Mouse (Mus musculus) frontal cortex, postnatal 36 days (tissue): Measurements from ENCODE around the gene Kcnk3.

ENCODE experiments used
- DNase-seq, 2 experiments: peaks; one replicate each; pipeline ENCODE4 v3.0.0; 2022; ENCODE audit warnings: low spot score in 2 of 2

Kcnk3 gene

DNA sequence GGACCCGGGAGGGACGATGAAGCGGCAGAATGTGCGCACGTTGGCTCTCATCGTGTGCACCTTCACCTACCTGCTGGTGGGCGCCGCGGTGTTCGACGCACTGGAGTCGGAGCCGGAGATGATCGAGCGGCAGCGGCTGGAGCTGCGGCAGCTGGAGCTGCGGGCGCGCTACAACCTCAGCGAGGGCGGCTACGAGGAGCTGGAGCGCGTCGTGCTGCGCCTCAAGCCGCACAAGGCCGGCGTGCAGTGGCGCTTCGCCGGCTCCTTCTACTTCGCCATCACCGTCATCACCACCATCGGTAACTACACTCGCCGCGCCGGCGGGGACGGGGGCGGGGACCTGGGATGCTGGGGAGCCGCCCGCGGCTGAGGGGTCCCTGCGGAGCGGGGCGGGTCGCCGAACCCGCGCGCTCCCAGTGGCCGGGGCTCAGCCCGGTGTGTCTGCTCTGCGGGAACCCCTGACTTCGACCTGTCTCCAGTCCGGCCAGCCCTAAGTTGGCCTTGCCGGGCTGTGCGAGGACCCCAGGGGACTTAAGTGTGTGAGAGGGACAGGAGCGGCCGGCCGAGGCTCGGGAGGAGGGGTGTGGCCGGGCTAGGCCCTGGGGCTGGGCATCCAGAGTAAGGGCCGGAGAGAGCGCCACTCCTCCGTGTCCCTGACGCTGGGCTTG lies 465 bp downstream of the Kcnk3 start:
- peak in 1 of 2 experiments; percentile 51 for DNase-seq

- DNase-seq: no peak
Observed at GRCm38 (mm10) chr5:30589069-30589468, 1.1 kb downstream of the Kcnk3 start.

DNA sequence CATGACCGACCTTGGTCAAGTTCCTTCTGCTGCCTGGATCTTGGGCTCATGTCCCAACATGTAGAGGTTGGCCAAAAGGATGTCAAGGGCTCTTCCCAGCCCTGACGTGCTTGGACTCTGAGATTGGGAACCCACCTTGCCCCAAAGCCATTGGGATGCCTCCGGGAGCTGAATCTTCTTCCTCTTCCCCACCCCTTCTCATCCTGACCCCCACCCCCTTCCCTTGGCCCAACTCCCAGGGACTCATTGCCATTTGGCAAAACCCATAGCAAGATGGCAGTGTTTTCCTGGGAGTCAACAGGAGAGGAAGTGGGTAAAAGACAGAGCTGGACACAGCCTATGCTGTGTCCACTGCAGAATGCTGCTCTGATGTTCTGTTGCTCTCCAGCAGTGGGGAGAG lies 1.6 kb downstream of the Kcnk3 start:
- no peak for DNase-seq

GRCm38 (mm10) chr5:30590231-30590630 lies 2.3 kb downstream of the Kcnk3 start:
- no peak for DNase-seq

GRCm38 (mm10) chr5:30591205-30591731 lies 3.3 kb downstream of the Kcnk3 start:
- no peak for DNase-seq

DNA sequence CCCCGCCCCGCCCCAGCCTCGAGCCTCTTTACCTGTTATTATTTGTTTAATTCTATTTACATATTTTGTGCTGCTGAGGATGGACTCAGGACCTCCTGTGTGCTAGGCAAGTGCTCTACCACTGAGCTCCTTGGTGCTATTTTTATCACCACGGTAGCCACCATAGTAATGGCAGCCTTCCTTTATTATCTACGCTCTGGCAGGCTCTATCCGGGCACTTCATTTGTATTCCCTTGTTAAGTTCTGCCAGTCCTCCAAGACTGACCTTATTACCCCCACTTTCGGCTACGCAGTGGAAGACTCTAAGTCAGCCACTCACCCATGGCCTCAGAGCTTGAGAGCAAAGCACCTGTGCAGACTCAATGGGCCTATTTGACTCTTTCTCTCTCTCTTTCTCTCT lies 3.8 kb downstream of the Kcnk3 start:
- no peak for DNase-seq

DNA sequence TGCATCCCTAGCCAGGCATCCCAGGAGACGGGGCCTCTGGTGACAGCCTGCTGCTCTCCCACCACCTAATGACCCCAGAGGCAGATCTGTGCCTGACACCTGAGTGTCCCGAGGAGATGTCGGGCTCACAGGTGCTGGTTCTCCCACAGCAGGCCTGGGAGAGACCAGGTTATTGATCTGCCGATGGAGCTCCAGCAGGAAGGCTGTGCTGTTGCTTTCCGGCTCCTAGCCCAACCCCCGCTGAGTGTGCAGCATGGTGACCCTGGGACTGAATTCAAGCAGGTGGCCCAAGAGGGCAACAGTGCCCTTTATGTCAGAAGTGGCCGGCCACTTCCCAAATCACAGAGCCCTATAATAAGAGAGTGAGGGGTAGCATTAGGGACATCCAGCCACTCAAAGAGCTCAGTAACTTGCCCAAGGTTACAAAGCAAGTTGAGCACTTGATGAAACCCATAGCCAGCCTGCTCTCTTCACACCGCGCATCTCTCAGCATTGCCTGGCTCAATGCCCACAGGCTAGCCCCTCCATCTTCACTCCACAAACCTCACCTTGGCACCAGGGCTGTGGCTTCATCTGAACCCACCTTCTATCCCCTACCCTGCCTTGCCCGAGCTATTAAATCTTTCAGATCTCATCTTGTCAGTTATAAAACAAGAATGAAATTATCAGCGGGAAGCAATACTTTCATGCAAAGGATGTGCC lies 4.5 kb downstream of the Kcnk3 start:
- no peak for DNase-seq

DNA sequence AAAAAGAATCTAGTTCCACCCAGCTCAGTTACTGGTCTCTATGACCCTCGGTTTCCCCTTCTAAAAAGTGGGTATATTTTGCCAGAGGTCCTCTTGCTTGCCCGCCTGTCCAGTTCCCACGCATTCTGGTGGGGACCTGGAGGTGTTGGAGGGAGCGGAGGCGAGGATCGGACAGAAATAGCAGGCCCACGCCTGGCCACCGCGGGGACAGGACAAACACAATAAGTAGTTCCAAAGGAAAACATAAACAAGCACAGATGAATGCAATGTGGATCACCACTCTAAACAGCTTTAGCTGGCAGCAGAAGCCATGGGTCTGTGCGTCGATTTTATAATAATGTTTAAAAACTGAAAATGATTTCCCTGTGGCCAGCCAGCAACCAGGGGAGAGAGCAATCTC lies 5.4 kb downstream of the Kcnk3 start:
- DNase-seq: no peak

DNA sequence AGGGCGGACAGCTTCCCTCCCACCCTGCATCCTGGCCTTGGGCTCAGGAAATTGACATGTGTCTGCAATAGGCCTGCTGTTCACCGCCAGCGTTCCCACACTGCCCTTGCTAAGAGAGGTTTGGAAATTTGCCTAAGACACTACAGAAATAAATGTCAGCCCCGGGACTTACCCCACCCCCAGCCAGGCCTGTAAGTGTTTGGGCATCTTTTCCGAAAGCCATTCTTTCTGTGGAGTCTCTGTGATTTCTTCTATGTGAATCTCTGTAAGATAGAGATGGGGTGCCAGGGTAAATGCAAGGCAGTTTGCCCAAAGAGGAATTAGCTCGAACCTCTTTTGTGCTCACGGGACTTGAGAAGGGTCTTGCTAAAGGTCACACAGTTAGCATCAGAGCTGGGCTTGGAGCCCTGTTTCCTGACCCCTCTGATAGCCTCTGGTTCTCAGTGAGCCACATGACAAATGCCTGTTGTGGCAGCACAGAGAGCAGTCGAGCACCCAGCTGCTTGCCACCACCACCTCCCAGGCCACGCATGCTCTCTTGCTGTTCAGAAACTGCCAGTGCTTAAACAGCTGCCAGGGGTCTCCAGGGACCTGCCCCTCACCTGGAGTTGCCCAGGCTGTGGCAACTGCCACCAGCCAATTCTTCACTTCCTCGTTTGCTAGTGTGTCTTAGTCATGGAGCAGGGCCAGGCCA lies 6.0 kb downstream of the Kcnk3 start:
- no peak for DNase-seq

DNA sequence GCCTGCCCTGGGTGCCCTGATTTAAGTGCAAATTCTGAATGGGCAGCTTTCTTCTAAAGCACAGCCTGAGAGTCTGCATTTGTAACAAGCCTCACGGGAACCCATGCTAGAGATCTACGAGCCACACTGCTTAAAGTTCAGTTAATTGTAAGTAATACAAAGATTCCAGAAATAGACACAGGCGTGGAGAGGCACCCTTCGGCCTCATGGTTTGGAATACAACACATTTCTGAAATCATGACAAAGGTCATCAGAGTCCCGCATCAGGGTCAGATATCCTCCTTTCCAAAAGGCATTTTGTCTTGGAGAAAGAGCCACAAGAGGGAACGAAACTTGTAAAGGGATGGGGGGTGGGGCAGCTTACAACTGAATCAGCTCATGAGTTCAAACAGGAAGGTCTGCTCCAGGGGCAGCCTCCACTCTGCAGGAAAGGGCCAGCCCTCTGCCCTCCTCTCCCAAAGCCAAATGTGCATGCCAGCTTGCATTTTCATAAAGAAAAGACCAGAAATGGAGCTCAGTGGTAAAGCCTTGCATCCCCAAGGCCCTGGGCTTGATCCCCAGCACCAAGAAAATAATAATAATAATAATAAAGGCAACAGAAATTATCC lies 7.1 kb downstream of the Kcnk3 start:
- no peak for DNase-seq

GRCm38 (mm10) chr5:30601397-30601796 lies 13.4 kb downstream of the Kcnk3 start:
- DNase-seq: no peak

- no peak for DNase-seq
Observed at GRCm38 (mm10) chr5:30603255-30603654, 15.3 kb downstream of the Kcnk3 start.

DNA sequence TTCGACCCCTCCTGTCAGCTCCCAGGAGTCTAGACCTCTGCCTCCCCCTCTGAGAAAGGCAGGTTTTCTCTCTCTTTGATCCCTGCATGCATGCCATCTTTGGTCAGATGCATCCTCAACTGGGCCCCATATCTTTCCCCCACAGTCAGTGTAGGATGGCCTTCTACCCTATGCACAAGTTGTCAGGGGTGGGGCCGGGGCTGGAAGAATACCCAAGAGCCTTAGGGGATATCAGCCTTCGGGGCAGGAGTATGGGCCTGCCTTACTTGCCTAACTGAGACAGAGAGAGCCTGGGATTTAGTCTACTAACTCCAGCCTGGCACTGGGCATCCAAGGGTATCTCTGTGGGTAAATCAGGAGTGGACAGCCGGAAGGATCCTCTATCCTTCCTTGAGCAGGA lies 16.0 kb downstream of the Kcnk3 start:
- DNase-seq: no peak

- no peak for DNase-seq
Observed at GRCm38 (mm10) chr5:30604769-30605188, 16.8 kb downstream of the Kcnk3 start.

DNA sequence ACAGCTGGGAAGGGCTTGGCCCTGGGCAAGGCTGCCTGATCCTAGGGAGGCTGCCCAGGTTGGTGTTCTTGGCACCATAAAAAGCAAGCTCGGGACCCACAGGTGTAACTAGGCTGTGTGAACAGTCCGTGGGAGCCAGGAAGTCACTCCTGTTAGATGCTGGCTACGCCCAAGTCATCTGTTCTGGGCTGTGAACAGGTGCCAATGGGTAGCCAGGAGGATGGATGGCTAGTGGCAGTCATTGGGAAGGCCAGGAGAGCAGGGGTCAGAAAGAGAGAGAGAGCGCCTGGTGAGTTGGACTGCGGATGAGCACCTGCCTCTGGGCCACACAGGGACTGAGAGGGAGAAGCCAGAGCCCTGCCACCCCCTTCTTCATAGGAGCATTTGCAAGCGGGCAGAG lies 17.7 kb downstream of the Kcnk3 start:
- DNase-seq: no peak

DNA sequence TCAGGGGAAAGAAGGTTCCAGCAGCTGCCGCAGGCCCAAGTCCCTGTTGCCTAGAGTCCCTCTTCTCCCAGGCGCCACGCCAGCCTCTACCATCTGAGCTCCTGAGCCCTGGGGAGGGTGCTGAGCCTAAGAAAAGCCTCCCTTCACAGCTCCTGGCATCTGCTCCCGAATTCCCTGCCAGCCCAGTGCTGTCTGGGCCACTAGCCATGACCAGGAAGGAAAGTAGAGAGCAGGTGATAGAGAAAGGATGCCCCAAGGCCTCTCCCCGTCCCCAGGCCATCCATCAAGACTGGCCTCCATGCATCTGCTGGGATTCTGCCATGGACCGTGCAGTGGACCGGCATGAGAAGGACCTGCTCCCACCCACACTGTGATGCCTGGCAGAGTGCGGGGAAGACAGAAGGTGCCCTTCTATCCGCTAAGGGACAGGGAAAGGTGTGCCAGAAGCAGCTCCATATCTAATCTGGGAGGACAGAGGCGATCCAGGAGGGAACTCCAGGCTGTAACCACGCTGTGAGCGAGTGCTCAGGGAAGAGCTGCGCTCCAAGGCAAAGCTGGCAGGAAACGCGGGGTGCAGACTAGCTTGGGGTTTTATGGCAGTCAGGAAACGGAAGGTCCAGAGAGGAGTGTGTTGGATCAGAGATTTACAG lies 18.6 kb downstream of the Kcnk3 start:
- DNase-seq: peak; percentile 80 to 88

- DNase-seq: no peak
Observed at GRCm38 (mm10) chr5:30609094-30609493, 21.1 kb downstream of the Kcnk3 start.

GRCm38 (mm10) chr5:30609918-30610645 lies 22.1 kb downstream of the Kcnk3 start:
- DNase-seq: no peak

DNA sequence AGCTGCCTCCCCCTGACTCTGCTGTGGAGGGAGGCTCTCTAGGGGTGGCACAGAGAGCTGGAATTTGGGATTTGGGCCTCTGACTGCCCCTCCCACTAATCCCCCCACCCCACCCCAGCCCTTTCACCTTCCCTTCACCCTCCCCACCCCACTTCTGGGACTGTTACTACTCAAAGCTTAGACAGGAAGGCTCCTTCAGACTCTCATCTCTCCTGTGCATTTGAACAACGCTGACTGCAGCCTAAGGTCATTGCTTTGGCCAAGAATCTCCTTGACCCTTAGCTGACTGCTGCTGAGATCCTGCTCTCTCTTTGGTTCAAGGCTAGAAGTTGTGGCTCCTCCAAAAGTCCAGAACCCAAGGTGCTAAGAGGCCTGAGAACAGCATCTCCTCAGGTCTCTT lies 23.1 kb downstream of the Kcnk3 start:
- DNase-seq: no peak

DNA sequence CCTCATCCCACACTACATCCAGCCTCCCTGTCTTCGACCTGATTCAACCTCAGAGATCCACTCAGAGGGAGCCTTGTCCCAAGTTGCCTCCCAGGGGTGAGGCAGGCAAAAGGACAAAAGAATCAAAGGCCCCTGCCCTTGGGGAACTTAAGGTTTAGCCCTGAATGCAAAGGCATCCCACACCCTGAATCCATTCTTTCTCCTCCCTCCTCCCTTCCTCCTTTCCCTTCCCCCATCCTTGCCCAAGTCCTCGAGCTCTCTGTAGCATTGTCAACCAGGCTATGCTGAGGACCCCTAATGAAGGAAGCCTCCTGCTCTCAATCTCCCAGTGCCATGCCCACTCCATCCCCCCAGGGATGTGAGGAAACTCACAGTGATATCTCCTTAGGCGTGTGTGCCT lies 23.7 kb downstream of the Kcnk3 start:
- no peak for DNase-seq

- no peak for DNase-seq
Observed at GRCm38 (mm10) chr5:30612575-30612974, 24.6 kb downstream of the Kcnk3 start.
